Mouse (Mus musculus): ENCODE measurements around the gene Lhpp. TPM values are rescaled to one million over a fixed set of nuclear protein-coding genes. Genes with fewer than 3 reads are reported as not detected.

Gene Lhpp
- polyA plus RNA-seq, 1 experiment from 2014 or later, result 21.0 TPM

- Histone ChIP-seq H3K36me3 (no peaks in the 10 kb centered on the region), H3K27ac (no peak overlapping the region), H3K4me3 (replicated peaks) (no peak overlapping the region), H3K4me2 (replicated peaks) (no peak overlapping the region), H3K9me3 (no peaks in the 10 kb centered on the region), H3K9ac (replicated peaks) (no peak overlapping the region), H3K27me3 (0 out of 2 replicates have a peak, but pooled peaks cover 3% of the 10 kb centered on the region), H3K4me1 (replicated peaks) (no peaks in the 10 kb centered on the region)
- no peak for ATAC-seq
- WGBS, result 89% methylated on average over 3 of the region's 3 CpGs
Observed at GRCm38 (mm10) chr7:132627448-132627847, 17.0 kb downstream of the Lhpp start.

GRCm38 (mm10) chr7:132631313-132631712, 20.9 kb downstream of the Lhpp start:
- 76% methylated on average over 11 of the region's 11 CpGs for WGBS
- Histone ChIP-seq H3K4me2 (replicated peaks) (no peak overlapping the region), H3K27me3 (peaks cover 15% of the 10 kb centered on the region; the same call in 1 of the 2 replicates), H3K27ac (no peak overlapping the region), H3K4me3 (replicated peaks) (no peak overlapping the region), H3K9ac (replicated peaks) (no peak overlapping the region), H3K4me1 (replicated peaks) (no peaks in the 10 kb centered on the region), H3K36me3 (no peaks in the 10 kb centered on the region), H3K9me3 (no peaks in the 10 kb centered on the region)
- no peak for ATAC-seq

- no peak for ATAC-seq
Observed at GRCm38 (mm10) chr7:132637292-132637691, 26.9 kb downstream of the Lhpp start.

GRCm38 (mm10) chr7:132638446-132639087, 28.1 kb downstream of the Lhpp start:
- WGBS, result 58% methylated on average over 12 of the region's 12 CpGs
- H3K9ac ChIP-seq (replicated peaks), result no peak overlapping the region
- H3K27me3 ChIP-seq, result peaks cover 14% of the 10 kb centered on the region; the same call in 1 of the 2 replicates
- H3K27ac ChIP-seq, result no peak overlapping the region
- peaks cover 18% of the 10 kb centered on the region for H3K4me1 ChIP-seq (replicated peaks)
- H3K4me2 ChIP-seq (replicated peaks), result no peak overlapping the region
- H3K36me3 ChIP-seq, result no peaks in the 10 kb centered on the region
- no peaks in the 10 kb centered on the region for H3K9me3 ChIP-seq
- H3K4me3 ChIP-seq (replicated peaks), result no peak overlapping the region
- peak; percentile 83 for ATAC-seq

More at GRCm38 (mm10) chr7:132637292-132637691, 26.9 kb downstream of the Lhpp start:
- no peak overlapping the region for H3K27ac ChIP-seq
- H3K4me2 ChIP-seq (replicated peaks), result no peak overlapping the region
- peaks cover 18% of the 10 kb centered on the region for H3K4me1 ChIP-seq (replicated peaks)
- H3K27me3 ChIP-seq, result peaks cover 15% of the 10 kb centered on the region; the same call in 1 of the 2 replicates
- no peaks in the 10 kb centered on the region for H3K36me3 ChIP-seq
- H3K4me3 ChIP-seq (replicated peaks), result no peak overlapping the region
- WGBS, result 31% methylated on average over 12 of the region's 12 CpGs
- 0 out of 2 replicates have a peak overlapping the region, but pooled peaks have one; percentile 10 for H3K9ac ChIP-seq (replicated peaks)
- no peaks in the 10 kb centered on the region for H3K9me3 ChIP-seq

- H3K4me2 ChIP-seq (replicated peaks), result no peak overlapping the region
- no peaks in the 10 kb centered on the region for H3K36me3 ChIP-seq
- no peak overlapping the region for H3K4me3 ChIP-seq (replicated peaks)
- H3K27ac ChIP-seq, result no peak overlapping the region
- peaks cover 18% of the 10 kb centered on the region for H3K4me1 ChIP-seq (replicated peaks)
- ATAC-seq, result no peak
- H3K9ac ChIP-seq (replicated peaks), result no peak overlapping the region
- WGBS, result 55% methylated on average over 9 of the region's 9 CpGs
- no peaks in the 10 kb centered on the region for H3K9me3 ChIP-seq
- H3K27me3 ChIP-seq, result peaks cover 4% of the 10 kb centered on the region; the same call in 1 of the 2 replicates
Observed at GRCm38 (mm10) chr7:132640946-132641345, 30.5 kb downstream of the Lhpp start.

- no peak overlapping the region for H3K4me3 ChIP-seq (replicated peaks)
- H3K9me3 ChIP-seq, result no peaks in the 10 kb centered on the region
- ATAC-seq, result no peak
- H3K4me2 ChIP-seq (replicated peaks), result no peak overlapping the region
- H3K9ac ChIP-seq (replicated peaks), result no peak overlapping the region
- H3K4me1 ChIP-seq (replicated peaks), result peaks cover 18% of the 10 kb centered on the region
- WGBS, result 100% methylated on average over 1 of the region's 1 CpGs
- H3K36me3 ChIP-seq, result no peaks in the 10 kb centered on the region
- H3K27me3 ChIP-seq, result no peaks in the 10 kb centered on the region; the same call in 1 of the 2 replicates
- no peak overlapping the region for H3K27ac ChIP-seq
Observed at GRCm38 (mm10) chr7:132641606-132642005, 31.2 kb downstream of the Lhpp start.

GRCm38 (mm10) chr7:132644605-132645279, 34.3 kb downstream of the Lhpp start:
- 84% methylated on average over 11 of the region's 11 CpGs for WGBS
- no peaks in the 10 kb centered on the region for H3K36me3 ChIP-seq
- H3K4me1 ChIP-seq (replicated peaks), result peaks cover 8% of the 10 kb centered on the region; the same call in 1 of the 2 replicates
- H3K27ac ChIP-seq, result no peak overlapping the region
- H3K4me2 ChIP-seq (replicated peaks), result no peak overlapping the region
- H3K9me3 ChIP-seq, result no peaks in the 10 kb centered on the region
- no peak overlapping the region for H3K9ac ChIP-seq (replicated peaks)
- H3K4me3 ChIP-seq (replicated peaks), result no peak overlapping the region
- H3K27me3 ChIP-seq, result no peaks in the 10 kb centered on the region
- ATAC-seq, result no peak

GRCm38 (mm10) chr7:132646514-132646913, 36.1 kb downstream of the Lhpp start:
- WGBS, result 94% methylated on average over 1 of the region's 1 CpGs
- ATAC-seq, result no peak

GRCm38 (mm10) chr7:132654412-132654811, 44.0 kb downstream of the Lhpp start:
- no peak overlapping the region for H3K9ac ChIP-seq (replicated peaks)
- H3K4me3 ChIP-seq (replicated peaks), result no peak overlapping the region
- WGBS, result 80% methylated on average over 3 of the region's 3 CpGs
- ATAC-seq, result no peak
- H3K27ac ChIP-seq, result no peak overlapping the region
- H3K9me3 ChIP-seq, result no peaks in the 10 kb centered on the region
- peaks cover 4% of the 10 kb centered on the region; the same call in 1 of the 2 replicates for H3K27me3 ChIP-seq
- H3K36me3 ChIP-seq, result no peaks in the 10 kb centered on the region
- no peak overlapping the region for H3K4me2 ChIP-seq (replicated peaks)
- peaks cover 22% of the 10 kb centered on the region for H3K4me1 ChIP-seq (replicated peaks)

More at GRCm38 (mm10) chr7:132646514-132646913, 36.1 kb downstream of the Lhpp start:
- no peak overlapping the region for H3K9ac ChIP-seq (replicated peaks)
- H3K27me3 ChIP-seq, result no peaks in the 10 kb centered on the region
- no peaks in the 10 kb centered on the region for H3K9me3 ChIP-seq
- no peak overlapping the region for H3K27ac ChIP-seq
- no peaks in the 10 kb centered on the region for H3K4me1 ChIP-seq (replicated peaks)
- H3K4me2 ChIP-seq (replicated peaks), result no peak overlapping the region
- H3K4me3 ChIP-seq (replicated peaks), result no peak overlapping the region
- no peaks in the 10 kb centered on the region for H3K36me3 ChIP-seq

GRCm38 (mm10) chr7:132656075-132656474, 45.6 kb downstream of the Lhpp start:
- Histone ChIP-seq H3K27me3 (peaks cover 4% of the 10 kb centered on the region; the same call in 1 of the 2 replicates), H3K4me1 (replicated peaks) (peaks cover 32% of the 10 kb centered on the region), H3K9me3 (no peaks in the 10 kb centered on the region), H3K9ac (replicated peaks) (no peak overlapping the region), H3K4me2 (replicated peaks) (no peak overlapping the region; the same call in 1 of the 2 replicates), H3K36me3 (no peaks in the 10 kb centered on the region), H3K27ac (no peak overlapping the region), H3K4me3 (replicated peaks) (no peak overlapping the region)
- WGBS, result 16% methylated on average over 9 of the region's 9 CpGs
- peak; percentile 68 for ATAC-seq

- no peaks in the 10 kb centered on the region for H3K36me3 ChIP-seq
- ATAC-seq, result peak; percentile 67
- no peak overlapping the region; the same call in 1 of the 2 replicates for H3K4me2 ChIP-seq (replicated peaks)
- no peak overlapping the region for H3K27ac ChIP-seq
- H3K9ac ChIP-seq (replicated peaks), result no peak overlapping the region
- 5% methylated on average over 3 of the region's 3 CpGs for WGBS
- H3K27me3 ChIP-seq, result peaks cover 6% of the 10 kb centered on the region; the same call in 1 of the 2 replicates
- no peak overlapping the region for H3K4me3 ChIP-seq (replicated peaks)
- no peaks in the 10 kb centered on the region for H3K9me3 ChIP-seq
- peaks cover 32% of the 10 kb centered on the region for H3K4me1 ChIP-seq (replicated peaks)
Observed at GRCm38 (mm10) chr7:132656548-132656947, 46.1 kb downstream of the Lhpp start.

- no peaks in the 10 kb centered on the region for H3K9me3 ChIP-seq
- H3K4me1 ChIP-seq (replicated peaks), result peaks cover 32% of the 10 kb centered on the region
- H3K27me3 ChIP-seq, result peaks cover 6% of the 10 kb centered on the region; the same call in 1 of the 2 replicates
- H3K27ac ChIP-seq, result 0 out of 2 replicates have a peak overlapping the region, but pooled peaks have one; percentile 6
- no peak overlapping the region for H3K9ac ChIP-seq (replicated peaks)
- ATAC-seq, result no peak
- no peaks in the 10 kb centered on the region for H3K36me3 ChIP-seq
- 33% methylated on average over 14 of the region's 14 CpGs for WGBS
- H3K4me3 ChIP-seq (replicated peaks), result no peak overlapping the region
- no peak overlapping the region for H3K4me2 ChIP-seq (replicated peaks)
Observed at GRCm38 (mm10) chr7:132657371-132658057, 47.1 kb downstream of the Lhpp start.
